Mouse (Mus musculus) limb, embryonic 14.5 days (tissue): ENCODE data around the gene Matn3. TPM values are rescaled to one million over a fixed set of nuclear protein-coding genes. Genes with fewer than 3 reads are reported as not detected.
"Not testable (repeated sequence)": the region's sequence is repeated elsewhere in the genome, so short reads cannot be mapped to it uniquely, and the experiment has no call there.

Source experiments
- ATAC-seq: fragments of 200-750 bp; cut with Nextera tagmentation; 2 replicates; pipeline ENCODE4 v1.8.0; 2017; ENCODE audit warnings: low read depth, moderate number of reproducible peaks, moderate TSS enrichment; ENCODE audit not compliant: low FRiP score
- DNase-seq: peaks from one replicate; pipeline ENCODE4 v3.0.0-alpha.2; 2015; ENCODE audit warnings: low spot score
- H3K27ac ChIP-seq: fragments of 300-500 bp; sonication (generic); replicated peaks from 2 replicates; pipeline ENCODE4 v1.5.1; 2014; ENCODE audit warnings: low read depth, mild to moderate bottlenecking, low read length, moderate library complexity, mixed read lengths
- H3K27me3 ChIP-seq: fragments of 300-500 bp; sonication (generic); 2 replicates; pipeline ENCODE4 v1.6.1; 2014; ENCODE audit warnings: low read length, mixed read lengths; ENCODE audit not compliant: control insufficient read depth, insufficient read depth
- H3K36me3 ChIP-seq: fragments of 300-500 bp; sonication (generic); 2 replicates; pipeline ENCODE4 v1.6.1; 2014; ENCODE audit warnings: mild to moderate bottlenecking, low read length, moderate library complexity, mixed read lengths; ENCODE audit not compliant: control insufficient read depth, insufficient read depth
- H3K4me1 ChIP-seq: fragments of 300-500 bp; sonication (generic); 2 replicates; pipeline ENCODE4 v1.6.1; 2014; ENCODE audit warnings: antibody characterized with exemption, low read length, mixed read lengths; ENCODE audit not compliant: control insufficient read depth, insufficient read depth
- H3K4me2 ChIP-seq: fragments of 300-500 bp; sonication (generic); replicated peaks from 2 replicates; pipeline ENCODE4 v1.6.1; 2014; ENCODE audit warnings: low read depth, mild to moderate bottlenecking, low read length, moderate library complexity; ENCODE audit not compliant: severe bottlenecking
- H3K4me3 ChIP-seq: fragments of 300-500 bp; sonication (generic); replicated peaks from 2 replicates; pipeline ENCODE4 v1.5.1; 2014; ENCODE audit warnings: low read length
- H3K9ac ChIP-seq: fragments of 300-500 bp; sonication (generic); 2 replicates; pipeline ENCODE4 v1.6.1; 2014; ENCODE audit warnings: mild to moderate bottlenecking, low read depth, low read length, moderate library complexity; ENCODE audit not compliant: severe bottlenecking
- H3K9me3 ChIP-seq: fragments of 300-500 bp; sonication (generic); 2 replicates; pipeline ENCODE4 v1.6.1; 2016; ENCODE audit warnings: low read length; ENCODE audit not compliant: control insufficient read depth
- POLR2A ChIP-seq: fragments of 200-500 bp; IDR thresholded peaks from 2 replicates; pipeline ENCODE4 v1.8.0; 2012; ENCODE audit warnings: inconsistent platforms, mild to moderate bottlenecking, moderate library complexity, borderline replicate concordance; ENCODE audit not compliant: insufficient read depth, insufficient read length; ENCODE audit errors: extremely low read depth
- WGBS: fragments of 180-500 bp; shearing (Covaris S2); extraction: QIAGEN DNeasy Blood & Tissue Kit; methylation state at CpG from one replicate; pipeline ENCODE4 v1.1.7; 2014; 5-methylcytosine and 5-hydroxymethylcytosine counted together
- polyA plus RNA-seq, 2 experiments: library from polyadenylated mRNA; depleted of rRNA in 1 of 2; stranded (reverse) in 1 of 2; unstranded in 1 of 2; fragments of >200 nt; fragmentation: Nextera tagmentation in 1 of 2; extraction: Ambion mirVana in 1 of 2; gene quantifications; 2 replicates each; pipeline versions ENCODE4 v1.2.1 to v1.2.3; 2012 to 2014

Gene Matn3
- polyA plus RNA-seq, 2 experiments, result 34.3 to 75.9 TPM

- no peaks in the 10 kb centered on the region for H3K9me3 ChIP-seq
- H3K4me1 ChIP-seq, result peaks cover 28% of the 10 kb centered on the region
- no peaks in the 10 kb centered on the region for H3K27me3 ChIP-seq
- peak overlapping the region; percentile 79 for H3K9ac ChIP-seq
- DNase-seq (no peak), ATAC-seq (no peak)
- 61% methylated on average over 2 of the region's 2 CpGs for WGBS
- H3K27ac ChIP-seq, result peak overlapping the region; percentile 9; the same call in 1 of the 2 replicates
- H3K4me2 ChIP-seq, result peak overlapping the region; percentile 89
- peak overlapping the region; percentile 57 for H3K4me3 ChIP-seq
- no peak for TF ChIP-seq POLR2A
- peaks cover 18% of the 10 kb centered on the region; the same call in 1 of the 2 replicates for H3K36me3 ChIP-seq
Measured at GRCm38 (mm10) chr12:8923603-8924002, 24.1 kb upstream of the Matn3 start.

GRCm38 (mm10) chr12:8927652-8928051 lies 20.1 kb upstream of the Matn3 start:
- no peak overlapping the region for H3K27ac ChIP-seq
- H3K9me3 ChIP-seq, result no peaks in the 10 kb centered on the region
- no peak for TF ChIP-seq POLR2A
- H3K36me3 ChIP-seq, result peaks cover 35% of the 10 kb centered on the region
- 94% methylated on average over 3 of the region's 3 CpGs for WGBS
- peaks cover 29% of the 10 kb centered on the region for H3K4me1 ChIP-seq
- H3K27me3 ChIP-seq, result no peaks in the 10 kb centered on the region
- no peak for ATAC-seq
- H3K9ac ChIP-seq, result no peak overlapping the region
- no peak overlapping the region for H3K4me3 ChIP-seq
- DNase-seq, result no peak
- no peak overlapping the region for H3K4me2 ChIP-seq

DNA sequence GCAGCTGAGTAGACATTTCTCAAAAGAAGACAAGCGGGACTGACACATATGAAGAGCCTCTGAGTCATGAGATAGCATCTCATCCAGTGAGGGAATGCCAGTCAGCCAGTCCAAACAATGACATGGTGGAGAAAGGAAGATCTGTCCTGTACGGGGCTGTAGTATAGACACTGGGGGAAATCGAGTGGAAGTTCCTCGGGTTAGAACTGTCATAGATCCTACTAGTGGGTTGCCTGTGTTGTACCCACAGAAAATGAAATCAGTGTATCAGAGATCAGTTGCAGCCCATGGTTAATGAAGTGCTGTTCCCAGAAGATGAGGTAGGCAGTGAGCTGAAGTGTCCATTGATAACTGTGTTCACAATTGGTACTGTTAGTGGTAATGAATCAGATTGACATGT lies 19.0 kb upstream of the Matn3 start:
- no peak for TF ChIP-seq POLR2A
- Histone ChIP-seq H3K9ac (no peak overlapping the region), H3K9me3 (no peaks in the 10 kb centered on the region), H3K4me1 (peaks cover 23% of the 10 kb centered on the region), H3K27ac (no peak overlapping the region), H3K4me2 (no peak overlapping the region), H3K4me3 (no peak overlapping the region), H3K36me3 (peaks cover 43% of the 10 kb centered on the region), H3K27me3 (no peaks in the 10 kb centered on the region)
- ATAC-seq (no peak), DNase-seq (no peak)
- WGBS, result 91% methylated on average over 4 of the region's 4 CpGs

DNA sequence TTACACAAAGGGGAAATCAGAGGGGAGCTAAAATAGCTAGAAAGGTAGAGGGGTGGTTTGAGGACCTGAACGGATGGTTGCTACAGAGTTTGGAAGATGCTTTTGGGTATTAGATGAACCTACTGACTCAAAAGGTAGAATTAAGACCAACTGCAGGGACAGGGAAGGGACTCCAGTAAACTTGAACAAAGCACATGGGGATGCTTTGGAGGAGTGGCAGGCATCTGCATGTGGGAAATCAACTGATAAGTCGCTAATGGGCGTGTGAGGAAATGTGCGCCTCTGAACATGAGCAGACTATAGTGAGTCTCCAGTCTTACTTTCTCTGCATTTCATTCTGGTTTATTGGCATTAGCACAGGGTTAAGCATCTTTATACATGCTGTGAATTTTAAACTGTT lies 16.6 kb upstream of the Matn3 start:
- DNase-seq, result no peak
- H3K27ac ChIP-seq, result no peak overlapping the region
- no peaks in the 10 kb centered on the region for H3K27me3 ChIP-seq
- peaks cover 12% of the 10 kb centered on the region; the same call in 1 of the 2 replicates for H3K4me1 ChIP-seq
- 89% methylated on average over 4 of the region's 4 CpGs for WGBS
- ATAC-seq, result no peak
- peaks cover 48% of the 10 kb centered on the region for H3K36me3 ChIP-seq
- H3K9me3 ChIP-seq, result no peaks in the 10 kb centered on the region
- TF ChIP-seq POLR2A, result no peak
- H3K4me3 ChIP-seq, result no peak overlapping the region
- H3K4me2 ChIP-seq, result no peak overlapping the region
- H3K9ac ChIP-seq, result no peak overlapping the region

GRCm38 (mm10) chr12:8935349-8935748 lies 12.4 kb upstream of the Matn3 start:
- no peaks in the 10 kb centered on the region for H3K9me3 ChIP-seq
- 63% methylated on average over 5 of the region's 5 CpGs for WGBS
- H3K4me1 ChIP-seq, result peaks cover 8% of the 10 kb centered on the region; the same call in 1 of the 2 replicates
- H3K27me3 ChIP-seq, result no peaks in the 10 kb centered on the region
- no peak overlapping the region for H3K4me2 ChIP-seq
- H3K27ac ChIP-seq, result peak overlapping the region; percentile 22; the same call in 1 of the 2 replicates
- H3K9ac ChIP-seq, result no peak overlapping the region
- peaks cover 78% of the 10 kb centered on the region for H3K36me3 ChIP-seq
- DNase-seq (no peak), ATAC-seq (no peak)
- H3K4me3 ChIP-seq, result no peak overlapping the region
- no peak for TF ChIP-seq POLR2A

GRCm38 (mm10) chr12:8936210-8936609 lies 11.5 kb upstream of the Matn3 start:
- H3K4me3 ChIP-seq, ATAC-seq, H3K27ac ChIP-seq, H3K4me1 ChIP-seq, H3K9me3 ChIP-seq, DNase-seq, H3K4me2 ChIP-seq, H3K27me3 ChIP-seq, H3K9ac ChIP-seq: not testable (repeated sequence)
- WGBS, result 59% methylated on average over 4 of the region's 4 CpGs
- peaks cover 76% of the 10 kb centered on the region for H3K36me3 ChIP-seq
